Mouse (Mus musculus) naive thymus-derived CD4-positive, alpha-beta T cell, adult 5 months (primary cell): Measurements from ENCODE around the gene Gm10722. TPM values are rescaled to one million over a fixed set of nuclear protein-coding genes. Genes with fewer than 3 reads are reported as not detected.

ENCODE experiments used
- polyA plus RNA-seq: library from polyadenylated mRNA; unstranded; fragments of 100-300 nt; shearing (Covaris generic); gene quantifications from one replicate; pipeline ENCODE4 v1.2.1, GENCODE M21; 2017

Gm10722 gene
- polyA plus RNA-seq = 2.1 TPM

DNA sequence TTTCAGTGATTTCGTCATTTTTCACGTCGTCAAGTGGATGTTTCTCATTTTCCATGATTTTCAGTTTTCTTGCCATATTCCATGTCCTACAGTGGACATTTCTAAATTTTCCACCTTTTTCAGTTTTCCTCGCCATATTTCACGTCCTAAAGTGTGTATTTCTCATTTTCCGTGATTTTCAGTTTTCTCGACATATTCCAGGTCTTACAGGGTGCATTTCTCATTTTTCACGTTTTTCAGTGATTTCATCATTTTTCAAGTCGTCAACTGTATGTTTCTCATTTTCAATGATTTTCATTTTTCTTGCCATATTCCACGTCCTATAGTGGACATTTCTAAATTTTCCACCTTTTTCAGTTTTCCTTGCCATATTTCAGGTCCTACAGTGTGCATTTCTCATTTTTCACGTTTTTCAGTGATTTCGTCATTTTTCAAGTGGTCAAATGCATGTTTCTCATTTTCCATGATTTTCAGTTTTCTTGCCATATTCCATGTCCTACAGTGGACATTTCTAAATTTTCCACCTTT is at the start of gene Gm10722:
Gene Gm10722 (plus strand): TSS at position 478 of the 528 bp plus-strand sequence.

DNA sequence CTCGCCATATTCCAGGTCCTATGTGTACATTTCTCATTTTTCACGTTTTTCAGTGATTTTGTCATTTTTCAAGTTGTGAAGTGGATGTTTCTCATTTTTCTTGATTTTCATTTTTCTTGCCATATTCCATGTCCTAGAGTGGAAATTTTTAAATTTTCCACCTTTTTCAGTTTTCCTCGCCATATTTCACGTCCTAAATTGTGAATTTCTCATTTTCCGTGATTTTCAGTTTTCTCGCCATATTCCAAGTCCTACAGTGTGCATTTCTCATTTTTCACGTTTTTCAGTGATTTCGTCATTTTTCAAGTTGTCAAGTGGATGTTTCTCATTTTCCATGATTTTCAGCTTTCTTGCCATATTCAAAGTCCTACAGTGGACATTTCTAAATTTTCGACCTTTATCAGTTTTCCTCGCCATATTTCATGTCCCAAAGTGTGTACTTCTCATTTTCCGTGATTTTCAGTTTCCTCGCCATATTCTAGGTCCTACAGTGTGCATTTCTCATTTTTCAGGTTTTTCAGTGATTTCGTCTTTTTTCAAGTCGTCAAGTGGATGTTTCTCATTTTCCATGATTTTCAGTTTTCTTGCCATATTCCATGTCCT is 2.2 kb downstream of the Gm10722 start, which contains the start of gene Gm11168:
Gene Gm11168 (plus strand): TSS at position 553 of the 603 bp plus-strand sequence.

GRCm38 (mm10) chr9:3012733-3013279 is 12.1 kb downstream of the Gm10722 start, which contains the start of gene Gm10721:
Gene Gm10721, plus strand, starts transcription at chr9:3013140.

GRCm38 (mm10) chr9:3015354-3015753 is 14.6 kb downstream of the Gm10722 start, which contains the start of gene Gm10720:
Gene Gm10720, plus strand, starts transcription at chr9:3015654.

GRCm38 (mm10) chr9:3017108-3017507 is 16.4 kb downstream of the Gm10722 start, which contains the start of gene Gm10719:
Gene Gm10719, plus strand, starts transcription at chr9:3017408.

DNA sequence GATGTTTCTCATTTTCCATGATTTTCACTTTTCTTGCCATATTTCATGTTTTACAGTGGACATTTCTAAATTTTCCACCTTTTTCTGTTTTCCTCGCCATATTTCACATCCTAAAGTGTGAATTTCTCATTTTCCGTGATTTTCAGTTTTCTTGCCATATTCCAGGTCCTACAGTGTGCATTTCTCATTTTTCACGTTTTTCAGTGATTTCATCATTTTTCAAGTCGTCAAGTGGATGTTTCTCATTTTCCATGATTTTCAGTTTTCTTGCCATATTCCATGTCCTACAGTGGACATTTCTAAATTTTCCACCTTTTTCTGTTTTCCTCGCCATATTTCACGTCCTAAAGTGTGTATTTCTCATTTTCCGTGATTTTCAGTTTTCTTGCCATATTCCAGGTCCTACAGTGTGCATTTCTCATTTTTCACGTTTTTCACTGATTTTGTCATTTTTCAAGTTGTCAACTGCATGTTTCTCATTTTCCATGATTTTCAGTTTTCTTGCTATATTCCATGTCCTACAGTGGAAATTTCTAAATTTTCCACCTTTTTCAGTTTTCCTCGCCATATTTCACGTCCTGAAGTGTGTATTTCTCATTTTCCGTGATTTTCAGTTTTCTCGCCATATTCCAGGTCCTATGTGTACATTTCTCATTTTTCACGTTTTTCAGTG is 22.7 kb downstream of the Gm10722 start, which contains the start of gene Gm10718:
Gene Gm10718 (plus strand): TSS at position 236 of the 673 bp plus-strand sequence.

GRCm38 (mm10) chr9:3024912-3025467 is 24.3 kb downstream of the Gm10722 start, which contains the start of gene Gm10717:
Gene Gm10717, plus strand, starts transcription at chr9:3025417.

DNA sequence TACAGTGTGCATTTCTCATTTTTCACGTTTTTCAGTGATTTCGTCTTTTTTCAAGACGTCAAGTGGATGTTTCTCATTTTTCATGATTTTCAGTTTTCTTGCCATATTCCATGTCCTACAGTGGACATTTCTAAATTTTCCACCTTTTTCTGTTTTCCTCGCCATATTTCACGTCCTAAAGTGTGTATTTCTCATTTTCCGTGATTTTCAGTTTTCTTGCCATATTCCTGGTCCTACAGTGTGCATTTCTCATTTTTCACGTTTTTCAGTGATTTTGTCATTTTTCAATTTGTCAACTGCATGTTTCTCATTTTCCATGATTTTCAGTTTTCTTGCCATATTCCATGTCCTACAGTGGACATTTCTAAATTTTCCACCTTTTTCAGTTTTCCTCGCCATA is 33.6 kb downstream of the Gm10722 start, which contains the start of gene Gm17535:
Gene Gm17535 (plus strand): TSS at position 301 of the 400 bp plus-strand sequence.

DNA sequence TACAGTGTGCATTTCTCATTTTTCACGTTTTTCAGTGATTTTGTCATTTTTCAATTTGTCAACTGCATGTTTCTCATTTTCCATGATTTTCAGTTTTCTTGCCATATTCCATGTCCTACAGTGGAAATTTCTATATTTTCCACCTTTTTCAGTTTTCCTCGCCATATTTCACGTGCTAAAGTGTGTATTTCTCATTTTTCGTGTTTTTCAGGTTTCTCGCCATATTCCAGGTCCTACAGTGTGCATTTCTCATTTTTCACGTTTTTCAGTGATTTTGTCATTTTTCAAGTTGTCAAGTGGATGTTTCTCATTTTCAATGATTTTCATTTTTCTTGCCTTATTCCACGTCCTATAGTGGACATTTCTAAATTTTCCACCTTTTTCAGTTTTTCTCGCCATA is 35.9 kb downstream of the Gm10722 start, which contains the start of gene Gm10715:
Gene Gm10715 (plus strand): TSS at position 301 of the 400 bp plus-strand sequence.

Other genes starting within 250 kb of the Gm10722 start
- 9.0 TPM for gene Gm11168, start 2.4 kb downstream of the Gm10722 start, polyA plus RNA-seq
- gene Gm10721, start 12.2 kb downstream of the Gm10722 start, polyA plus RNA-seq = not detected
- not detected for gene Gm10720, start 14.7 kb downstream of the Gm10722 start, polyA plus RNA-seq
- 9.3 TPM for gene Gm10719, start 16.5 kb downstream of the Gm10722 start, polyA plus RNA-seq
- gene Gm10718, start 22.6 kb downstream of the Gm10722 start, polyA plus RNA-seq = 6.2 TPM
- gene Gm10717, start 24.5 kb downstream of the Gm10722 start, polyA plus RNA-seq = 18.8 TPM
- gene Gm17535, start 33.7 kb downstream of the Gm10722 start, polyA plus RNA-seq = not detected
- 0.61 TPM for gene Gm10715, start 36.0 kb downstream of the Gm10722 start, polyA plus RNA-seq